Comparison of ENCODE assay signal across 8 mouse cellular contexts in the genomic region with DNA sequence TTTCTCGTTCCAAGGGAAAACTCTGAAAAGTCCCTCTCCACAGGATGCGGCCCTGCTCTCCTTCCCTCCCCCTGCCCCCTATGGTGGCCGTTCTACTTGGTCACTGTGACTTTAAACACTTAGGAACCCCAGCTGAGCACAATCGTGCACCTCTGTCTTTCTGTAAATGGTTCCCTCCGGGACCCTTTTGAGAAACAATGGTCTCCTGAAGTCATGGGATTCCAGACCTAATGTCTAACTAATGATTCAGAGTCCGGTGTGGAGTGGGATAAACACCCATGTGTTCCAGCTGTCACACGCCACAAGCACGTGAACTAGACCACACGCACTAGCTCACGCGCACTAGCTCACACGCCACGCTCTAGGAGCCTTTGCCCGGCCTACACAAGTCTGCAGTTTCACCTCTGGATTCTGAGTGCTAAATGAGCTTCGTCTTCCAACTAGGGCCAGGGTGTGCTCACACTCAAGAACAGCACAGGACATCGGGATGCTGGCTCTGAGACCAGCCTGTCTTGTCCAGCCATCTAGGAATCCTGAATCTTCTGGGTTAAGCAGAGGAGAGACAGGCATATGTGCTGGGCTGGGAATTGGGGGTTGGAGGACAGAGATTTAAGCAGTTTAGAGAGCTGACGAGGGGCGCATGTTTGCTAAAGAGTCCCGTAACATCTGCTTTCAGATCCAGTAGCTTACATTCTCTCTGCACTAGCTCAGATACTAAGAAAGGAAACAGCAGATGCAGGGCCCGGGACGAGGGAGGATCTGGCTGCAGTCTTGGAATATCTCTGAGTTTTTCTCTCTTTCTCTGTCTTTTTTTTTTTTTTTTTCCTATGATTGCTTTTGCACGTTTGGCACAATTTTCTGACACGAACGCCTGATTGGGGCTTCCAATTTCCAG.
DNase-seq lines count a peak whose midpoint lies in the region; ATAC-seq and TF ChIP-seq lines count a peak whose summit lies in the region.

No protein-coding gene starts in this region.

- intact Hi-C loops in left cerebral cortex, postnatal 14 days (cut with DNase I), result loop anchor here (5.0 kb wide), 1 partner anchor 56 kb away; no protein-coding TSS in a partner anchor

- no peak overlapping the region for H3K4me2 ChIP-seq in neural tube, embryonic 15.5 days

- peak overlapping the region; percentile 48; the same call in 1 of the 2 replicates for H3K27ac ChIP-seq in kidney, adult 2 months (ENCODE audit: insufficient read depth, low read depth, low read length)
- peak overlapping the region; percentile 13 for H3K27ac ChIP-seq in neural tube, embryonic 15.5 days (replicated peaks)

- H3K36me3 ChIP-seq in kidney, adult 2 months (ENCODE audit: control insufficient read depth, insufficient read depth, low read length), result no peaks in the 10 kb centered on the region
- H3K36me3 ChIP-seq in neural tube, embryonic 15.5 days, result no peaks in the 10 kb centered on the region

- DNase-seq in kidney, adult 2 months, result peak; percentile 17
- DNase-seq in kidney, adult 18-20 months, result no peak
- peak; percentile 55 for DNase-seq in R1 (ENCODE audit: low read depth, low spot score)
- peak; percentile 66 for DNase-seq in heart, adult 18-20 months
- peak; percentile 49 to 60 for DNase-seq in left cerebral cortex, postnatal 14 days (ENCODE audit: low spot score in 2 of 2)
- no peak for DNase-seq in embryo, embryonic 10.5 days (ENCODE audit: low spot score)

- H3K9ac ChIP-seq in neural tube, embryonic 15.5 days (replicated peaks), result no peak overlapping the region

- 73% methylated on average over 24 of the region's 24 CpGs for WGBS in kidney, adult 2 months
- WGBS in neural tube, embryonic 15.5 days, result 52% methylated on average over 24 of the region's 24 CpGs

- no peaks in the 10 kb centered on the region for H3K27me3 ChIP-seq in kidney, adult 2 months (replicated peaks; ENCODE audit: control insufficient read depth, insufficient read depth, low read length)
- H3K27me3 ChIP-seq in neural tube, embryonic 15.5 days (replicated peaks), result no peaks in the 10 kb centered on the region

- H3K4me3 ChIP-seq in kidney, adult 2 months (ENCODE audit: insufficient read depth, low read depth, low read length), result no peak overlapping the region
- no peak overlapping the region for H3K4me3 ChIP-seq in neural tube, embryonic 15.5 days (replicated peaks)

- H3K4me1 ChIP-seq in kidney, adult 2 months (ENCODE audit: control insufficient read depth, insufficient read depth, low read length), result no peaks in the 10 kb centered on the region
- H3K4me1 ChIP-seq in neural tube, embryonic 15.5 days, result peaks cover 56% of the 10 kb centered on the region

- TF ChIP-seq CTCF in kidney, adult 2 months (conservative IDR thresholded peaks at IDR 0.05; ENCODE audit: insufficient read depth, insufficient read length, low read depth, low read length), result no peak

- ATAC-seq in neural tube, embryonic 15.5 days (ENCODE audit: low FRiP score), result no peak
- no peak for ATAC-seq in monocyte, adult 5-6 weeks (replicated peaks; ENCODE audit: insufficient number of reproducible peaks, low FRiP score, low TSS enrichment, poor library complexity, severe bottlenecking)

- no peaks in the 10 kb centered on the region for H3K9me3 ChIP-seq in neural tube, embryonic 15.5 days (replicated peaks)

- TF ChIP-seq POLR2A in kidney, adult 2 months (IDR thresholded peaks at IDR 0.05; ENCODE audit: low read depth, low read length), result no peak

Comparison
In these comparisons a context has a peak if more than half of its experiments do, and no peak if none do; other contexts are left out.
1. DNase-seq: peak in kidney, adult 2 months (single experiment), R1 (single experiment), heart, adult 18-20 months (2 of 2) and left cerebral cortex, postnatal 14 days (2 of 2); none in kidney, adult 18-20 months (single experiment) and embryo, embryonic 10.5 days (single experiment).